Mouse (Mus musculus): ENCODE results near the gene Slc25a3. TPM values are rescaled to one million over a fixed set of nuclear protein-coding genes. Genes with fewer than 3 reads are reported as not detected.

Gene Slc25a3
- 219 TPM for polyA plus RNA-seq (2014; fragmentation: Illumina TruSeq; extraction: RNeasy Lipid Tissue Mini Kit (QIAGEN cat#74804); ENCODE audit: low read depth, low replicate concordance)

GRCm38 (mm10) chr10:91123828-91124822 lies at the start of gene Slc25a3:
Gene Slc25a3, minus strand, starts transcription at chr10:91124059.

GRCm38 (mm10) chr10:91082550-91083392 lies 41.1 kb downstream of the Slc25a3 start, which contains the start of the genes Apaf1 and Ikbip:
Gene Apaf1, minus strand, starts transcription at chr10:91082770.
Gene Ikbip, plus strand, starts transcription at chr10:91082940.

Other genes with a start within 250 kb of the Slc25a3 start
- gene Apaf1, start 41.3 kb downstream of the Slc25a3 start, polyA plus RNA-seq (2014; fragmentation: Illumina TruSeq; extraction: RNeasy Lipid Tissue Mini Kit (QIAGEN cat#74804); ENCODE audit: low read depth, low replicate concordance): 3.0 TPM
- gene Ikbip, start 41.1 kb downstream of the Slc25a3 start, polyA plus RNA-seq (2014; fragmentation: Illumina TruSeq; extraction: RNeasy Lipid Tissue Mini Kit (QIAGEN cat#74804); ENCODE audit: low read depth, low replicate concordance): 9.7 TPM
- gene Tmpo, start 57.3 kb upstream of the Slc25a3 start, polyA plus RNA-seq (2014; fragmentation: Illumina TruSeq; extraction: RNeasy Lipid Tissue Mini Kit (QIAGEN cat#74804); ENCODE audit: low read depth, low replicate concordance): 98.2 TPM